Mouse (Mus musculus) forebrain, embryonic 15.5 days (tissue): ENCODE results near the gene Swi5. TPM values are rescaled to one million over a fixed set of nuclear protein-coding genes. Genes with fewer than 3 reads are reported as not detected.

Experiments
- ATAC-seq: fragments of 200-750 bp; cut with Nextera tagmentation; replicated peaks from 2 replicates; pipeline ENCODE4 v1.8.0; 2017; ENCODE audit warnings: mild to moderate bottlenecking, moderate TSS enrichment, moderate library complexity
- H3K27ac ChIP-seq: fragments of 300-500 bp; sonication (generic); replicated peaks from 2 replicates; pipeline ENCODE4 v1.5.1; 2015; ENCODE audit warnings: mild to moderate bottlenecking, inconsistent platforms
- H3K27me3 ChIP-seq: fragments of 300-500 bp; sonication (generic); 2 replicates; pipeline ENCODE4 v1.6.1; 2015; ENCODE audit warnings: inconsistent platforms
- H3K36me3 ChIP-seq: fragments of 300-500 bp; sonication (generic); 2 replicates; pipeline ENCODE4 v1.6.1; 2015; ENCODE audit warnings: mild to moderate bottlenecking, inconsistent platforms
- H3K4me1 ChIP-seq: fragments of 300-500 bp; sonication (generic); 2 replicates; pipeline ENCODE4 v1.6.1; 2015; ENCODE audit warnings: inconsistent platforms
- H3K4me2 ChIP-seq: fragments of 300-500 bp; sonication (generic); replicated peaks from 2 replicates; pipeline ENCODE4 v1.6.1; 2015; ENCODE audit warnings: mild to moderate bottlenecking, inconsistent platforms
- H3K4me3 ChIP-seq: fragments of 300-500 bp; sonication (generic); 2 replicates; pipeline ENCODE4 v1.5.1; 2015; ENCODE audit warnings: mild to moderate bottlenecking, inconsistent platforms
- H3K9ac ChIP-seq: fragments of 300-500 bp; sonication (generic); replicated peaks from 2 replicates; pipeline ENCODE4 v1.6.1; 2015; ENCODE audit warnings: mild to moderate bottlenecking, inconsistent platforms
- H3K9me3 ChIP-seq: fragments of 300-500 bp; sonication (generic); 2 replicates; pipeline ENCODE4 v1.6.1; 2016; ENCODE audit warnings: inconsistent platforms
- WGBS: fragments of 180-500 bp; shearing (Covaris S2); methylation state at CpG from one replicate; pipeline ENCODE4 v1.1.7; 2015; ENCODE audit warnings: mixed read lengths; 5-methylcytosine and 5-hydroxymethylcytosine counted together
- polyA plus RNA-seq: library from polyadenylated mRNA; unstranded; fragments of >200 nt; fragmentation: Nextera tagmentation; extraction: Ambion mirVana; gene quantifications from 2 replicates; pipeline ENCODE4 v1.2.1, GENCODE M21; 2015

Gene Swi5
- polyA plus RNA-seq, 1 experiment from 2014 or later: 369 TPM

- H3K27ac ChIP-seq: no peak overlapping the region
- no peak overlapping the region for H3K9ac ChIP-seq
- no peaks in the 10 kb centered on the region for H3K4me1 ChIP-seq
- no peak overlapping the region for H3K4me3 ChIP-seq
- ATAC-seq: no peak
- 91% methylated on average over 5 of the region's 5 CpGs for WGBS
- H3K36me3 ChIP-seq: peaks cover 64% of the 10 kb centered on the region
- no peaks in the 10 kb centered on the region for H3K27me3 ChIP-seq
- H3K9me3 ChIP-seq: no peaks in the 10 kb centered on the region
- H3K4me2 ChIP-seq: no peak overlapping the region
Measured at GRCm38 (mm10) chr2:32252658-32253057, 35.2 kb downstream of the Swi5 start.

DNA sequence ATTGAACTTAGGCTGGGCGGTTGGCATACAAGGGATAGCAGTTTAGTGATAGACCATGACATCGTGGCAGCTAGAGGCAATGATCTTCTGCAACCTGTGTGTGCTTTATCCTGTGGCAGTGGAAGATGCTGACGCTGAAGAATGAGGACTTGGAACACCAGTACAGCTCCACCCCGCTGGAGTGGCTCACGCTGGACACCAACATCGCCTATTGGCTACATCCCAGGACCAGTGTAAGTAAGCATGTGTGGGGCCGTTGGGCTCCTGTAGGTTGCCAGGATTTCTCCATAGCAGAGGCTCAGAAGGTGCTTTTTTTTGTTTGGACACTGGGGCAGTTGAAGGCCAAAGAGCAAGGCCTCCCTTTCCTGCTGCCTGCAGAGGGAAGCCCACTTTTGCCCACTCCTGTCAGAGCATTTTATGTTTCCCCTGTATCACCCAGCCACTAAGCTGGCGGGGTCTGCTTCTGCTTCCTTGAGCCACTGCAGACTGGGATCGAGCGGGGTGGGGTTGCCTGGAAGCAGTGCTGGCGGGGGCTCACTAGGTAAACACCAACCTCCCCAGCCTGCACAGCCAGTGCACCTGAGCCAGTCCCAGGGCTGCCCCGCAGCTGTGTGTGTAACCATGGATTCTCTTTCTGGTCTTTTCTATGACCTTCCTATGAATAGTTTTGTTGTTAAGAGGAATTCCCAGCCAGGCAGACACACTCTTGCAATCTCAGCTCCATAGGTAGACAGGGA, 35.9 kb downstream of the Swi5 start:
- Histone ChIP-seq H3K27ac (no peak overlapping the region), H3K27me3 (no peaks in the 10 kb centered on the region), H3K4me2 (no peak overlapping the region), H3K4me1 (no peaks in the 10 kb centered on the region), H3K9me3 (no peaks in the 10 kb centered on the region), H3K4me3 (no peak overlapping the region), H3K9ac (no peak overlapping the region), H3K36me3 (peaks cover 64% of the 10 kb centered on the region)
- no peak for ATAC-seq
- WGBS: 92% methylated on average over 12 of the region's 12 CpGs

DNA sequence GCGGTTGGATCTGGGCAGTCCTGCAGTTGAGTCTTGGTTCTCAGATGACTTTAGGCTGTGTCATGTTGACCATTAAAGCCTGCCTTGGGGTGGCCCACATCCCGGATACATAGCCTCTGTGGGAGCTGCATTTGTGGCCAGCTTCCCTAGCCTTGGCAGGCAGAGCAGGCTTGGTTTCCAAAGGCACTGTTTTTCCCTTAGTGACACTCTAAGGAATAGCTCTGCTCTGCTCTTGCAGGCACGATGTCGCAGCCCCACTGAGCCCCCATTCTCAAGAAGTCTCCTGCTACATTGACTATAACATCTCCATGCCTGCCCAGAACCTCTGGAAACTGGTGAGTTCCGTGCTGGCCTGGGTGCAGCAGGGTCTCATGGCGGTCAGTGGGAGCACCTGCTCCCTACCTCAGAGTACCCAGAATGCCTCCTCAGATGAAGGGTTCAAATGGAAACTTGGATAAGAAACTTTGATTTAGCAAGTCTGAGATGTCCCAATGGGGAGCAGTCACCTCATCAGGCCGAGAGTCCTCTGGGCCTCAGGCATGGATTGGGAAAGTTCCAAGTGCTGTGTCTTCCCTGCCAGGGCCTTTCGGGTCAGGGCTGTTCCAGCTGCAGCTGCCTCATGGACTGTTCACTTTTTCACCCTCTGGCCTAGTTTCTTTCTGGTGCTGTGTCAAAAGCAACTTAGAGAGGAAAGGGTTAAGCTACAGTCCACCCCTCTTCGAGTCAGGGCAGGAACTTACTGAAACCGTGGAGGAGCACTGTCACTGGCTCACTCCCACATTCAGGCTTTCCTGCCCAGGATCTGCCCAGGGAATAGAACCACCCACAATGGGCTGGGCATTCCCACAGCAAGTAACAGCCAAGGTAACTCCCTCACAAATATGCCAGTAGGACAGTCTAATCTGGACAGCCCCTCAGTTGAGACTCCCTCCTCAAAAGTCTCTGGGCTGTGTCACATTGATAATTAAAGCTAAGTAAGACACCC, 39.2 kb downstream of the Swi5 start:
- H3K4me1 ChIP-seq: no peaks in the 10 kb centered on the region
- no peaks in the 10 kb centered on the region for H3K27me3 ChIP-seq
- no peak overlapping the region for H3K4me3 ChIP-seq
- no peak overlapping the region for H3K27ac ChIP-seq
- H3K9ac ChIP-seq: no peak overlapping the region
- no peak overlapping the region for H3K4me2 ChIP-seq
- ATAC-seq: no peak
- WGBS: 76% methylated on average over 10 of the region's 10 CpGs
- peaks cover 61% of the 10 kb centered on the region for H3K36me3 ChIP-seq
- no peaks in the 10 kb centered on the region for H3K9me3 ChIP-seq

- H3K4me2 ChIP-seq: no peak overlapping the region
- H3K9ac ChIP-seq: no peak overlapping the region
- no peaks in the 10 kb centered on the region for H3K27me3 ChIP-seq
- 88% methylated on average over 4 of the region's 4 CpGs for WGBS
- H3K36me3 ChIP-seq: peaks cover 56% of the 10 kb centered on the region
- no peaks in the 10 kb centered on the region for H3K9me3 ChIP-seq
- no peaks in the 10 kb centered on the region for H3K4me1 ChIP-seq
- no peak overlapping the region for H3K4me3 ChIP-seq
- no peak for ATAC-seq
- H3K27ac ChIP-seq: no peak overlapping the region
Measured at GRCm38 (mm10) chr2:32246741-32247140, 41.1 kb downstream of the Swi5 start.

- H3K4me2 ChIP-seq: no peak overlapping the region
- no peak overlapping the region for H3K27ac ChIP-seq
- no peaks in the 10 kb centered on the region for H3K27me3 ChIP-seq
- H3K9me3 ChIP-seq: no peaks in the 10 kb centered on the region
- 92% methylated on average over 4 of the region's 4 CpGs for WGBS
- peaks cover 43% of the 10 kb centered on the region for H3K36me3 ChIP-seq
- ATAC-seq: no peak
- no peak overlapping the region for H3K9ac ChIP-seq
- no peak overlapping the region for H3K4me3 ChIP-seq
- H3K4me1 ChIP-seq: peaks cover 1% of the 10 kb centered on the region
Measured at GRCm38 (mm10) chr2:32242986-32243385, 44.9 kb downstream of the Swi5 start.

- ATAC-seq: no peak
- H3K9me3 ChIP-seq: no peaks in the 10 kb centered on the region
- peaks cover 17% of the 10 kb centered on the region for H3K4me1 ChIP-seq
- no peak overlapping the region for H3K9ac ChIP-seq
- H3K4me2 ChIP-seq: no peak overlapping the region
- H3K36me3 ChIP-seq: peaks cover 26% of the 10 kb centered on the region
- no peak overlapping the region for H3K4me3 ChIP-seq
- no peaks in the 10 kb centered on the region for H3K27me3 ChIP-seq
- 81% methylated on average over 5 of the region's 5 CpGs for WGBS
- H3K27ac ChIP-seq: no peak overlapping the region
Measured at GRCm38 (mm10) chr2:32240591-32240990, 47.3 kb downstream of the Swi5 start.

GRCm38 (mm10) chr2:32238708-32239435, 49.0 kb downstream of the Swi5 start:
- H3K36me3 ChIP-seq: peaks cover 16% of the 10 kb centered on the region
- H3K27me3 ChIP-seq: no peaks in the 10 kb centered on the region
- H3K9ac ChIP-seq: no peak overlapping the region
- peaks cover 26% of the 10 kb centered on the region for H3K4me1 ChIP-seq
- WGBS: 91% methylated on average over 9 of the region's 9 CpGs
- no peak for ATAC-seq
- no peak overlapping the region for H3K4me2 ChIP-seq
- H3K9me3 ChIP-seq: no peaks in the 10 kb centered on the region
- no peak overlapping the region for H3K4me3 ChIP-seq
- H3K27ac ChIP-seq: no peak overlapping the region

DNA sequence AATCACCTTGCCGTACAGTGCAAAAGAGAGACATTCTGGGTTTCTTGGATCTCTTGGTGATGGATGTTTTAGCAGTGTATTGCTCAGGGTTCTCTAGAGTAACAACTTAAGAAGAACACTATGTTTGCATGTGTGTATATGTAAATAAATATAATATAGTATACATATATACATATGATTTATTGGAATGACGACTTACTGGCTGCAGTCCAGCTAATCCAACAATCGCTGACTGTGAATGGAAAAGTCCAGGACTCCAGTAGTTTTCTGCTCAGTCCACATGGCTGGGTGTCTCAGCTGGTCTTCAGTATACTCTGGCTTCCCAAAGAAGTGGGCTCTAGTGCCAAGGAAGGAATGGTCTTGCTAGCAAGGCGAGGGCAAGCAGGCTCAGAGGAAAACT, 50.3 kb downstream of the Swi5 start:
- 51% methylated on average over 4 of the region's 4 CpGs for WGBS
- H3K9ac ChIP-seq: peak overlapping the region; percentile 72
- ATAC-seq: no peak

GRCm38 (mm10) chr2:32236760-32237487, 51.0 kb downstream of the Swi5 start:
- ATAC-seq: 0 out of 2 replicates have a peak, but pooled peaks have one; percentile 10
- Histone ChIP-seq H3K4me2 (peak overlapping the region; percentile 85), H3K27ac (peak overlapping the region; percentile 83), H3K9me3 (no peaks in the 10 kb centered on the region), H3K4me1 (peaks cover 26% of the 10 kb centered on the region), H3K27me3 (no peaks in the 10 kb centered on the region), H3K36me3 (peaks cover 26% of the 10 kb centered on the region), H3K9ac (peak overlapping the region; percentile 72), H3K4me3 (peak overlapping the region; percentile 76)
- WGBS: 0% methylated on average over 20 of the region's 20 CpGs

More for the DNA sequence above, 50.3 kb downstream of the Swi5 start:
- Histone ChIP-seq H3K4me2 (peak overlapping the region; percentile 85), H3K4me3 (peak overlapping the region; percentile 76), H3K27me3 (no peaks in the 10 kb centered on the region), H3K36me3 (peaks cover 20% of the 10 kb centered on the region), H3K27ac (0 out of 2 replicates have a peak overlapping the region, but pooled peaks have one; percentile 83), H3K4me1 (peaks cover 26% of the 10 kb centered on the region), H3K9me3 (no peaks in the 10 kb centered on the region)

GRCm38 (mm10) chr2:32235886-32236759, 51.8 kb downstream of the Swi5 start, which contains the start of gene Pomt1:
TSS of gene Pomt1 (plus strand) at chr2:32236590.
- Histone ChIP-seq H3K36me3 (peaks cover 31% of the 10 kb centered on the region), H3K4me2 (peak within 1 kb of the TSS; percentile 85), H3K4me3 (peak within 1 kb of the TSS; percentile 76), H3K9me3 (no peaks in the 10 kb centered on the region), H3K27ac (peak within 1 kb of the TSS; percentile 83), H3K4me1 (peaks cover 26% of the 10 kb centered on the region), H3K27me3 (no peaks in the 10 kb centered on the region), H3K9ac (peak within 1 kb of the TSS; percentile 73)
- WGBS: under 1% methylated on average over 54 of the region's 54 CpGs
- peak; percentile 93 for ATAC-seq
